Mouse (Mus musculus): ENCODE results near the gene Slc38a3. TPM values are rescaled to one million over a fixed set of nuclear protein-coding genes. Genes with fewer than 3 reads are reported as not detected.

The Slc38a3 gene
- polyA plus RNA-seq, 3 experiments from 2014 or later, result not detected

- ATAC-seq, result no peak
Observed at GRCm38 (mm10) chr9:107665308-107665707, 4.0 kb downstream of the Slc38a3 start.

- ATAC-seq, result no peak
Observed at GRCm38 (mm10) chr9:107663525-107663924, 5.8 kb downstream of the Slc38a3 start.

GRCm38 (mm10) chr9:107662342-107662741, 7.0 kb downstream of the Slc38a3 start:
- ATAC-seq, result no peak

- no peak for ATAC-seq
Observed at GRCm38 (mm10) chr9:107660777-107661176, 8.6 kb downstream of the Slc38a3 start.

GRCm38 (mm10) chr9:107659961-107660360, 9.4 kb downstream of the Slc38a3 start:
- ATAC-seq, result no peak

GRCm38 (mm10) chr9:107659551-107659950, 9.8 kb downstream of the Slc38a3 start:
- ATAC-seq, result no peak

- no peak for ATAC-seq
Observed at GRCm38 (mm10) chr9:107658096-107658495, 11.2 kb downstream of the Slc38a3 start.

- no peak for ATAC-seq
Observed at GRCm38 (mm10) chr9:107657144-107657543, 12.2 kb downstream of the Slc38a3 start.

GRCm38 (mm10) chr9:107654585-107654984, 14.7 kb downstream of the Slc38a3 start:
- no peak for ATAC-seq

- ATAC-seq, result no peak
Observed at GRCm38 (mm10) chr9:107653474-107653873, 15.9 kb downstream of the Slc38a3 start.

GRCm38 (mm10) chr9:107650708-107651481, 18.4 kb downstream of the Slc38a3 start:
- no peak for ATAC-seq

- no peak for ATAC-seq
Observed at GRCm38 (mm10) chr9:107650225-107650624, 19.1 kb downstream of the Slc38a3 start.

GRCm38 (mm10) chr9:107648767-107649166, 20.6 kb downstream of the Slc38a3 start:
- no peak for ATAC-seq

GRCm38 (mm10) chr9:107646975-107647374, 22.4 kb downstream of the Slc38a3 start:
- no peak for ATAC-seq

- ATAC-seq, result peak; percentile 27
Observed at GRCm38 (mm10) chr9:107645577-107645976, 23.8 kb downstream of the Slc38a3 start.

GRCm38 (mm10) chr9:107645153-107645510, 24.2 kb downstream of the Slc38a3 start:
- ATAC-seq, result no peak

- peak; percentile 95 for ATAC-seq
Observed at GRCm38 (mm10) chr9:107644495-107645152, 24.7 kb downstream of the Slc38a3 start.

- ATAC-seq, result no peak
Observed at GRCm38 (mm10) chr9:107643544-107644214, 25.7 kb downstream of the Slc38a3 start.

- ATAC-seq, result no peak
Observed at GRCm38 (mm10) chr9:107641666-107642065, 27.7 kb downstream of the Slc38a3 start.

GRCm38 (mm10) chr9:107640257-107640772, 29.0 kb downstream of the Slc38a3 start:
- ATAC-seq, result no peak

- no peak for ATAC-seq
Observed at GRCm38 (mm10) chr9:107637070-107637469, 32.3 kb downstream of the Slc38a3 start.

- ATAC-seq, result peak; percentile 85
Observed at GRCm38 (mm10) chr9:107635279-107636028, 33.9 kb downstream of the Slc38a3 start, which contains the start of gene Gnai2. Gnai2 (minus strand) TSS chr9:107635367.

Measured in inflammation-experienced regulatory T-cells, adult 6 months (primary cell).